Mouse (Mus musculus) right cerebral cortex, postnatal 14 days (tissue): ENCODE results near the gene Selenbp1.

ENCODE experiments used
- DNase-seq: peaks from one replicate; pipeline ENCODE4 v3.0.0; 2022

Selenbp1 gene

GRCm38 (mm10) chr3:94985513-94985912, 52.7 kb downstream of the Selenbp1 start:
- no peak for DNase-seq

- DNase-seq, result no peak
Measured at GRCm38 (mm10) chr3:94987578-94987977, 54.7 kb downstream of the Selenbp1 start.

- no peak for DNase-seq
Measured at GRCm38 (mm10) chr3:94989159-94989761, 56.4 kb downstream of the Selenbp1 start.
